Mouse (Mus musculus) heart, embryonic 14.5 days (tissue): ENCODE results near the gene Tvp23a. TPM values are rescaled to one million over a fixed set of nuclear protein-coding genes. Genes with fewer than 3 reads are reported as not detected.

Experiments used
- ATAC-seq: fragments of 200-750 bp; cut with Nextera tagmentation; 2 replicates; pipeline ENCODE4 v1.8.0; 2017; ENCODE audit warnings: low read depth, moderate TSS enrichment; ENCODE audit not compliant: insufficient number of reproducible peaks, insufficient read depth, low FRiP score
- H3K27ac ChIP-seq, 2 experiments: fragments of 200-500 bp in 1 of 2; fragments of 300-500 bp in 1 of 2; sonication (generic) in 1 of 2; replicated peaks in 1 of 2; 2 replicates each; pipeline ENCODE4 v1.5.1; 2012 to 2014; ENCODE audit warnings: low read depth in 2 of 2, low read length in 2 of 2, control low read depth in 1 of 2, mild to moderate bottlenecking in 1 of 2, mixed read lengths in 1 of 2; ENCODE audit not compliant: control insufficient read depth in 1 of 2, insufficient read depth in 1 of 2
- H3K27me3 ChIP-seq: fragments of 300-500 bp; sonication (generic); 2 replicates; pipeline ENCODE4 v1.6.1; 2014; ENCODE audit warnings: mild to moderate bottlenecking, low read length, control low read depth; ENCODE audit not compliant: control insufficient read depth, insufficient read depth
- H3K36me3 ChIP-seq: fragments of 300-500 bp; sonication (generic); 2 replicates; pipeline ENCODE4 v1.6.1; 2014; ENCODE audit warnings: mild to moderate bottlenecking, control low read depth, low read length, mixed read lengths; ENCODE audit not compliant: control insufficient read depth, insufficient read depth
- H3K4me1 ChIP-seq, 2 experiments: fragments of 200-500 bp in 1 of 2; fragments of 300-500 bp in 1 of 2; sonication (generic) in 1 of 2; 2 replicates each; pipeline ENCODE4 v1.6.1; 2012 to 2014; ENCODE audit warnings: low read length in 2 of 2, control low read depth in 1 of 2, mixed read lengths in 1 of 2; ENCODE audit not compliant: control insufficient read depth in 2 of 2, insufficient read depth in 2 of 2
- H3K4me2 ChIP-seq: fragments of 300-500 bp; sonication (generic); 2 replicates; pipeline ENCODE4 v1.6.1; 2014; ENCODE audit warnings: mild to moderate bottlenecking, low read length
- H3K4me3 ChIP-seq, 2 experiments: fragments of 200-500 bp in 1 of 2; fragments of 300-500 bp in 1 of 2; sonication (generic) in 1 of 2; 2 replicates each; pipeline ENCODE4 v1.5.1; 2012 to 2014; ENCODE audit warnings: low read length in 2 of 2, mild to moderate bottlenecking in 2 of 2, control low read depth in 1 of 2, low read depth in 1 of 2, moderate library complexity in 1 of 2; ENCODE audit not compliant: control insufficient read depth in 1 of 2, insufficient read depth in 1 of 2
- H3K9ac ChIP-seq: fragments of 300-500 bp; sonication (generic); 2 replicates; pipeline ENCODE4 v1.6.1; 2014; ENCODE audit warnings: mild to moderate bottlenecking, low read length
- H3K9me3 ChIP-seq: fragments of 300-500 bp; sonication (generic); 2 replicates; pipeline ENCODE4 v1.6.1; 2016; ENCODE audit warnings: low read length, control low read depth; ENCODE audit not compliant: control insufficient read depth
- WGBS: fragments of 180-500 bp; shearing (Covaris S2); extraction: QIAGEN DNeasy Blood & Tissue Kit; methylation state at CpG from one replicate; pipeline ENCODE4 v1.1.7; 2014; 5-methylcytosine and 5-hydroxymethylcytosine counted together
- polyA plus RNA-seq: library from polyadenylated mRNA; unstranded; fragments of >200 nt; fragmentation: Nextera tagmentation; extraction: Ambion mirVana; gene quantifications from 2 replicates; pipeline ENCODE4 v1.2.1, GENCODE M21; 2014

Tvp23a gene
- polyA plus RNA-seq, 1 experiment from 2014 or later: 3.0 TPM

- H3K4me2 ChIP-seq: no peak overlapping the region
- 94% methylated on average over 9 of the region's 9 CpGs for WGBS
- H3K9ac ChIP-seq: no peak overlapping the region
- ATAC-seq: no peak
- peaks cover 1% of the 10 kb centered on the region in 2 experiments; a peak in 1 of 4 replicates for H3K4me1 ChIP-seq
- no peak overlapping the region for H3K27ac ChIP-seq
- no peak overlapping the region for H3K4me3 ChIP-seq
- no peaks in the 10 kb centered on the region for H3K27me3 ChIP-seq
- H3K9me3 ChIP-seq: peaks cover 3% of the 10 kb centered on the region; the same call in 1 of the 2 replicates
- peaks cover 80% of the 10 kb centered on the region for H3K36me3 ChIP-seq
Observed at GRCm38 (mm10) chr16:10417723-10418259, 29.4 kb downstream of the Tvp23a start.

GRCm38 (mm10) chr16:10416866-10417265 is 30.3 kb downstream of the Tvp23a start:
- Histone ChIP-seq H3K4me1 (peaks cover 3 to 6% of the 10 kb centered on the region in 2 experiments; a peak in 3 of 4 replicates), H3K4me2 (no peak overlapping the region), H3K27me3 (no peaks in the 10 kb centered on the region), H3K9me3 (peaks cover 3% of the 10 kb centered on the region; the same call in 1 of the 2 replicates), H3K36me3 (peaks cover 71% of the 10 kb centered on the region), H3K27ac (no peak overlapping the region), H3K9ac (no peak overlapping the region), H3K4me3 (no peak overlapping the region)
- WGBS: 95% methylated on average over 4 of the region's 4 CpGs
- ATAC-seq: no peak

- no peaks in the 10 kb centered on the region for H3K27me3 ChIP-seq
- H3K4me2 ChIP-seq: no peak overlapping the region
- peaks cover 62% of the 10 kb centered on the region for H3K36me3 ChIP-seq
- H3K4me1 ChIP-seq: peaks cover 3 to 9% of the 10 kb centered on the region in 2 experiments; a peak in 3 of 4 replicates
- 75% methylated on average over 6 of the region's 6 CpGs for WGBS
- no peak overlapping the region for H3K9ac ChIP-seq
- no peak for ATAC-seq
- H3K27ac ChIP-seq: no peak overlapping the region
- no peak overlapping the region for H3K4me3 ChIP-seq
- peaks cover 3% of the 10 kb centered on the region; the same call in 1 of the 2 replicates for H3K9me3 ChIP-seq
Observed at GRCm38 (mm10) chr16:10415976-10416375, 31.2 kb downstream of the Tvp23a start.

GRCm38 (mm10) chr16:10411764-10412746 is 35.1 kb downstream of the Tvp23a start, which contains the start of gene Nubp1:
Nubp1 (plus strand) TSS chr16:10411948.
- ATAC-seq: peak; percentile 94
- Histone ChIP-seq H3K4me3 (peak within 1 kb of the TSS; percentile 71 to 92), H3K36me3 (peaks cover 29% of the 10 kb centered on the region), H3K4me2 (peak within 1 kb of the TSS; percentile 80), H3K4me1 (peaks cover 3 to 9% of the 10 kb centered on the region in 2 experiments; a peak in 3 of 4 replicates), H3K27ac (peak within 1 kb of the TSS; percentile 80 to 91), H3K9ac (peak within 1 kb of the TSS; percentile 76), H3K27me3 (no peaks in the 10 kb centered on the region), H3K9me3 (peaks cover 3% of the 10 kb centered on the region; the same call in 1 of the 2 replicates)
- WGBS: 2% methylated on average over 56 of the region's 56 CpGs

- Histone ChIP-seq H3K4me3 (no peak overlapping the region), H3K27ac (no peak overlapping the region), H3K9ac (no peak overlapping the region), H3K36me3 (no peaks in the 10 kb centered on the region), H3K4me1 (peaks cover 0 to 5% of the 10 kb centered on the region in 2 experiments; a peak in 1 of 4 replicates), H3K9me3 (no peaks in the 10 kb centered on the region), H3K4me2 (no peak overlapping the region), H3K27me3 (peaks cover 7% of the 10 kb centered on the region; the same call in 1 of the 2 replicates)
- no peak for ATAC-seq
- WGBS: 29% methylated on average over 7 of the region's 7 CpGs
Observed at GRCm38 (mm10) chr16:10399160-10399559, 48.0 kb downstream of the Tvp23a start.

- no peak overlapping the region for H3K4me2 ChIP-seq
- no peak overlapping the region for H3K4me3 ChIP-seq
- no peak overlapping the region for H3K27ac ChIP-seq
- no peaks in the 10 kb centered on the region for H3K36me3 ChIP-seq
- WGBS: 62% methylated on average over 5 of the region's 5 CpGs
- no peak for ATAC-seq
- H3K9ac ChIP-seq: no peak overlapping the region
- H3K27me3 ChIP-seq: peaks cover 7% of the 10 kb centered on the region; the same call in 1 of the 2 replicates
- no peaks in the 10 kb centered on the region for H3K9me3 ChIP-seq
- H3K4me1 ChIP-seq: peaks cover 0 to 5% of the 10 kb centered on the region in 2 experiments; a peak in 1 of 4 replicates
Observed at GRCm38 (mm10) chr16:10398755-10399154, 48.4 kb downstream of the Tvp23a start.

- Histone ChIP-seq H3K9ac (peak within 1 kb of the TSS; percentile 62), H3K9me3 (0 out of 2 replicates have a peak, but pooled peaks cover 3% of the 10 kb centered on the region), H3K4me3 (peak within 1 kb of the TSS; percentile 31 to 37), H3K4me2 (peak within 1 kb of the TSS; percentile 76), H3K27me3 (peaks cover 7% of the 10 kb centered on the region; the same call in 1 of the 2 replicates), H3K36me3 (no peaks in the 10 kb centered on the region), H3K27ac (no peak within 1 kb of the TSS), H3K4me1 (peaks cover 0 to 5% of the 10 kb centered on the region in 2 experiments; a peak in 1 of 4 replicates)
- peak; percentile 68 for ATAC-seq
- 6% methylated on average over 37 of the region's 37 CpGs for WGBS
Observed at GRCm38 (mm10) chr16:10394699-10395540, 52.2 kb downstream of the Tvp23a start, which contains the start of gene Tekt5. Tekt5 (minus strand) TSS chr16:10395490.
